Mouse (Mus musculus): ENCODE measurements around the gene Mtrex. TPM values are rescaled to one million over a fixed set of nuclear protein-coding genes. Genes with fewer than 3 reads are reported as not detected.
A peak's percentile ranks its signal among the peaks of the same experiment; 100 is the strongest.

The Mtrex gene
- 83.4 and 90.4 TPM in 2 replicates for polyA plus RNA-seq (2016; fragmentation: Nextera tagmentation; extraction: Ambion mirVana)

DNA sequence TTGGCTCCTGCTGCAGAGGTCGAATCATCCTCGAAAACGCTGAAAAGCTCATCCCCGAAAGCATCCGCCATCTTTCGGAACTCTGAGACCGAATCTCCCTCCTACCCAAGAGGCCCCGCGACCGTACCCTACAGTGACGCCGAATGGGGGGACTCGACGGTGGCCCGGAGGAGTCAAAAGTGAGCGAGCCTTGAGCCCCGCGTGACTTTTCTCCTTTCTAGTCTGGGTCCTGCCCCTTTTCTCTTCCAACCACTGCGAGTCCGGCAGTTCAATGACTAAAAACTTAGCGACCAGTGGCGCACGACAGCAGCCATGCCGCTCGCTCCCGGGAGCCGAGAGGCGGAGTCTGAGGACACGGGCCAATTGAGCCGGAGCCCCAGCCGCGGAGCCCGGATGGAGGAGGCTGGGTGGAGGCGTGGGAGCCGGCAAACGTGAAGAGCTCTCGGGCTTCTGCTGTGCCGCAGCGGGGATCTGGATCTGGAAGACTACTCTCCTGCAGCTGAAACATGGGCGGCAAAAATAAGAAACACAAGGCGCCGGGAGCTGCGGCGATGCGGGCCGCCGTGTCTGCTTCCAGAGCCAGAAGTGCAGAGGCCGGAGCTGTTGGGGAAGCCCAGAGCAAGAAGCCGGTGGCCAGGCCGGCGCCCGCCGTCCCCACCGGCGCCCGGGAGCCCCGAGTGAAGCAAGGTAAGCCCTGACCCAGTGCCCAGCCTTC lies at the start of gene Mtrex, which contains the start of gene Dhx29:
TSS of gene Mtrex (minus strand) at position 112 of the 715 bp plus-strand sequence.
TSS of gene Dhx29 (plus strand) at position 168 of the 715 bp plus-strand sequence.
- peak; percentile 100 for ATAC-seq (ENCODE audit: low FRiP score)
- no peaks in the 10 kb centered on the region for H3K27me3 ChIP-seq
- peaks cover 19% of the 10 kb centered on the region for H3K4me1 ChIP-seq
- H3K4me3 ChIP-seq: peak within 1 kb of the TSS; percentile 84
- peak within 1 kb of the TSS; percentile 75 for H3K4me2 ChIP-seq (replicated peaks)
- peaks cover 9% of the 10 kb centered on the region for H3K36me3 ChIP-seq
- WGBS: under 1% methylated on average over 57 of the region's 57 CpGs
- no peaks in the 10 kb centered on the region for H3K9me3 ChIP-seq (replicated peaks)
- peak within 1 kb of the TSS; percentile 82 for H3K27ac ChIP-seq
- peak within 1 kb of the TSS; percentile 83 for H3K9ac ChIP-seq

DNA sequence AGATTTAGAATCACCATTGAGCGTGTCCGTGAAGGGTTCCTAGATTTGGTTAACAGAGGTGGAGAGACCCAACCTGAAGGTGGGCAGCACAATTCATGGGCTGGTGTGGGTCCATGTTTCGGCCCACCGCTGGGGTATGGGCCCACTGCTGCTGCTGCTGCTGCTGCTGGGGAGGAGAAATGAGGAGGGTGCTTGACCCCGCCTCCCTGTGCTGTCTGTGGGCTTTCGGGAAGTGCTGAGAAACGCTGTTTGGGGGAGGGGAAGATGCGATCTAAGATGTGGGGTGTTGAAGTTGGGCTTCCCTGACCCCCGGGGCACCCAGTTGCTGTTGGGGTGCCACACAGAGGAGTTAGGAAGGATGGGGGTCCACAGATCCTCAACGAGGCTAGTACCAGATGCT lies 49.5 kb upstream of the Mtrex start:
- 42% methylated on average over 10 of the region's 10 CpGs for WGBS
- Histone ChIP-seq H3K4me3 (no peak overlapping the region), H3K9ac (no peak overlapping the region), H3K4me1 (no peaks in the 10 kb centered on the region), H3K9me3 (replicated peaks) (no peaks in the 10 kb centered on the region), H3K4me2 (replicated peaks) (no peak overlapping the region), H3K27ac (no peak overlapping the region), H3K27me3 (peaks cover 23% of the 10 kb centered on the region), H3K36me3 (no peaks in the 10 kb centered on the region)
- ATAC-seq (ENCODE audit: low FRiP score): no peak

GRCm38 (mm10) chr13:112967267-112967666 lies 40.1 kb upstream of the Mtrex start:
- 92% methylated on average over 5 of the region's 5 CpGs for WGBS
- ATAC-seq (ENCODE audit: low FRiP score): no peak
- no peaks in the 10 kb centered on the region for H3K9me3 ChIP-seq (replicated peaks)
- peaks cover 65% of the 10 kb centered on the region for H3K36me3 ChIP-seq
- H3K27me3 ChIP-seq: no peaks in the 10 kb centered on the region
- H3K27ac ChIP-seq: no peak overlapping the region
- H3K4me2 ChIP-seq (replicated peaks): no peak overlapping the region
- H3K4me1 ChIP-seq: no peaks in the 10 kb centered on the region
- no peak overlapping the region for H3K4me3 ChIP-seq
- H3K9ac ChIP-seq: no peak overlapping the region

DNA sequence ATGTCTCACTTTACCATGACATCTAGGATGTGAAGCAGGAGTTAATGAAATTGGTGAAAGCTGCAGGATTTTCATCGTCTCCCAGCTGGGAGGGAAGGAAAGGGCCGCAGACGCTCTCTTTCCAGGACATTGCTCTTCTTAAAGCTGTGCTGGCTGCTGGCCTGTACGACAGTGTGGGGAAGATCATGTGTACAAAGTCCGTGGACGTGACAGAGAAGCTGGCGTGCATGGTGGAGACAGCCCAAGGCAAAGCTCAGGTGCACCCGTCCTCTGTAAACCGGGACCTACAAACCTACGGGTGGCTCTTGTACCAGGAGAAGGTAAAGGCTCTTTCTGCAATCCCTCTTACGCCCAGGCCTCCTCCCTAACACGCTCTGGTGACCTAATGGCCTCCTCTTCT lies 37.2 kb upstream of the Mtrex start:
- Histone ChIP-seq H3K36me3 (peaks cover 71% of the 10 kb centered on the region), H3K27ac (no peak overlapping the region), H3K4me3 (no peak overlapping the region), H3K27me3 (no peaks in the 10 kb centered on the region), H3K4me1 (no peaks in the 10 kb centered on the region), H3K4me2 (replicated peaks) (no peak overlapping the region), H3K9me3 (replicated peaks) (no peaks in the 10 kb centered on the region), H3K9ac (no peak overlapping the region)
- WGBS: 92% methylated on average over 12 of the region's 12 CpGs
- no peak for ATAC-seq (ENCODE audit: low FRiP score)

- Histone ChIP-seq H3K27ac (no peak overlapping the region), H3K9me3 (replicated peaks) (no peaks in the 10 kb centered on the region), H3K4me3 (no peak overlapping the region), H3K9ac (no peak overlapping the region), H3K4me1 (no peaks in the 10 kb centered on the region), H3K27me3 (no peaks in the 10 kb centered on the region), H3K4me2 (replicated peaks) (no peak overlapping the region), H3K36me3 (peaks cover 71% of the 10 kb centered on the region)
- 87% methylated on average over 5 of the region's 5 CpGs for WGBS
- no peak for ATAC-seq (ENCODE audit: low FRiP score)
These were observed 35.9 kb upstream of the Mtrex start for GRCm38 (mm10) chr13:112963081-112963480.

- 92% methylated on average over 8 of the region's 8 CpGs for WGBS
- no peak overlapping the region for H3K9ac ChIP-seq
- peaks cover 82% of the 10 kb centered on the region for H3K36me3 ChIP-seq
- ATAC-seq (ENCODE audit: low FRiP score): no peak
- H3K4me1 ChIP-seq: no peaks in the 10 kb centered on the region
- no peak overlapping the region for H3K4me2 ChIP-seq (replicated peaks)
- H3K4me3 ChIP-seq: no peak overlapping the region
- H3K27me3 ChIP-seq: no peaks in the 10 kb centered on the region
- no peak overlapping the region for H3K27ac ChIP-seq
- no peaks in the 10 kb centered on the region for H3K9me3 ChIP-seq (replicated peaks)
These were observed 26.9 kb upstream of the Mtrex start for GRCm38 (mm10) chr13:112954067-112954466.

DNA sequence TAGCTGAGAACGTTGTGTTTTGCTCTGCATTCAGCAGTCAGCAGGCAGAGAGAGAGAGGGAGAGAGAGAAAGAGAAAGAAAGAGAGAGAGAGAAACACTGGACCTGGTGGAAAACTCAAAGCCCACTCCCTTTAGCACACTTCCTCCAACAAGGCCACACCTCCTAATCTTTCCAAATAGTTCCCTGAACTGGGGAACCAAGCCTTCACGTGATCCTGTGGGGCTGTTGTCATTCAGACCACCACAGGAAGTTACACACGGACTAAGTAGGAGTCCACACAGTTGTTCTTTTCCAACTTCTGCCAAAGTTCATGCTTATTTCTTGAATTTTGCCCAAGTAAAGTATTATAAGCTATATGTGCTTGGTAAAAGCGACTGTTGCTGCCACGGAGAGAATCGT lies 18.7 kb upstream of the Mtrex start:
- Histone ChIP-seq H3K27ac (no peak overlapping the region), H3K4me2 (replicated peaks) (no peak overlapping the region), H3K27me3 (no peaks in the 10 kb centered on the region), H3K36me3 (peaks cover 83% of the 10 kb centered on the region), H3K9ac (no peak overlapping the region), H3K4me1 (no peaks in the 10 kb centered on the region), H3K4me3 (no peak overlapping the region), H3K9me3 (replicated peaks) (no peaks in the 10 kb centered on the region)
- no peak for ATAC-seq (ENCODE audit: low FRiP score)
- 92% methylated on average over 6 of the region's 6 CpGs for whole genome bisulfite sequencing

DNA sequence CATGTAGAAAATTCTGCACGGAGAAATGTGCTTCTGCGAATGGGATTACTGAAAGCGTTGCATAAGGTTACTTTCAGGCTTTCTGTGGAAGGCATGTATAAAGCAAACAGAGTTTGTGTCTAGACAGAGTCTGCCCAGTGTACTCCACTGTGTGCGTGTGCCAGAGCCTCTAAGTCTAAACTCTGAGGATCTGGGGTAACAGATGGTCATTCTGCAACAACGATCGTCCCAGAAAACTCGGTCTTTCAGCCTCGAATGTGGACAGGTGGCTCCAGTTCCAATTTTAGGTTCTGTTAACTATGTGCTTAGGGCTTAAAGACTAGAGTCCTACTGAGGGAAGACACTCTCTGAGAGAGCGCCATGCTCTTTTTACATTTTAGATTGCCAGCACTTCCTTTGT lies 18.1 kb upstream of the Mtrex start:
- no peaks in the 10 kb centered on the region for H3K9me3 ChIP-seq (replicated peaks)
- WGBS: 96% methylated on average over 9 of the region's 9 CpGs
- peaks cover 79% of the 10 kb centered on the region for H3K36me3 ChIP-seq
- no peak overlapping the region for H3K4me3 ChIP-seq
- no peak overlapping the region for H3K9ac ChIP-seq
- no peaks in the 10 kb centered on the region for H3K4me1 ChIP-seq
- no peak overlapping the region for H3K4me2 ChIP-seq (replicated peaks)
- H3K27ac ChIP-seq: no peak overlapping the region
- no peak for ATAC-seq (ENCODE audit: low FRiP score)
- H3K27me3 ChIP-seq: no peaks in the 10 kb centered on the region

DNA sequence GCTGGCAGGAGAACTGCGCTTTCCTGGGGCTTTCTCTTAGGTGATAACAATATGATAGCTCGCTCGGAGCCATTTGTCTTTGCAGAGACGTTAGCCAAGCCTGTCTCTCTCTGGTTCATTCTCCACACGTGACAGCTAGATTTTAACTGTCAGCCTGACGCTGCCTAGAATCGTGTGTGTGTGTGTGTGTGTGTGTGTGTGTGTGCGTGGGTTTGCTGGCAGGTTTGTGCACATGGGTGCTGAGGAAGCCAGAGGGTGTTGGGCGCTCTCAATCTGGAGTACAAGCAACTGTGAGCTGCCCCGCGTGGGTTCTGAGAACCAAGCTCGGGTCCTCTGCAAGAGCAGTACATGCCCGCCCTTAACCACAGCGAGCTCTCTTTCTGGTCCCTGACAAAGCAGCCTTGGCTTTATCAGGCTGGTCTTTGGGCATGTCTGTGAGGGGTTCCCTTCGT lies 14.7 kb upstream of the Mtrex start:
- H3K4me1 ChIP-seq: no peaks in the 10 kb centered on the region
- ATAC-seq (ENCODE audit: low FRiP score): no peak
- no peaks in the 10 kb centered on the region for H3K27me3 ChIP-seq
- H3K27ac ChIP-seq: no peak overlapping the region
- no peak overlapping the region for H3K4me2 ChIP-seq (replicated peaks)
- H3K9me3 ChIP-seq (replicated peaks): no peaks in the 10 kb centered on the region
- peaks cover 77% of the 10 kb centered on the region for H3K36me3 ChIP-seq
- H3K9ac ChIP-seq: no peak overlapping the region
- 75% methylated on average over 15 of the region's 15 CpGs for WGBS
- H3K4me3 ChIP-seq: no peak overlapping the region

- 95% methylated on average over 8 of the region's 8 CpGs for WGBS
- no peak for ATAC-seq (ENCODE audit: low FRiP score)
- Histone ChIP-seq H3K36me3 (peaks cover 62% of the 10 kb centered on the region), H3K4me2 (replicated peaks) (no peak overlapping the region), H3K27me3 (no peaks in the 10 kb centered on the region), H3K9ac (no peak overlapping the region), H3K4me1 (no peaks in the 10 kb centered on the region), H3K27ac (no peak overlapping the region), H3K9me3 (replicated peaks) (no peaks in the 10 kb centered on the region), H3K4me3 (no peak overlapping the region)
These were observed 10.9 kb upstream of the Mtrex start for GRCm38 (mm10) chr13:112938130-112938529.

- Histone ChIP-seq H3K9me3 (replicated peaks) (no peaks in the 10 kb centered on the region), H3K4me1 (peaks cover 19% of the 10 kb centered on the region), H3K9ac (peak overlapping the region; percentile 83), H3K36me3 (peaks cover 16% of the 10 kb centered on the region), H3K4me3 (peak overlapping the region; percentile 84), H3K27me3 (no peaks in the 10 kb centered on the region), H3K27ac (peak overlapping the region; percentile 82), H3K4me2 (replicated peaks) (peak overlapping the region; percentile 75)
- no peak for ATAC-seq (ENCODE audit: low FRiP score)
- WGBS: 7% methylated on average over 8 of the region's 8 CpGs
These were observed 955 bp upstream of the Mtrex start for GRCm38 (mm10) chr13:112928038-112928668.

DNA sequence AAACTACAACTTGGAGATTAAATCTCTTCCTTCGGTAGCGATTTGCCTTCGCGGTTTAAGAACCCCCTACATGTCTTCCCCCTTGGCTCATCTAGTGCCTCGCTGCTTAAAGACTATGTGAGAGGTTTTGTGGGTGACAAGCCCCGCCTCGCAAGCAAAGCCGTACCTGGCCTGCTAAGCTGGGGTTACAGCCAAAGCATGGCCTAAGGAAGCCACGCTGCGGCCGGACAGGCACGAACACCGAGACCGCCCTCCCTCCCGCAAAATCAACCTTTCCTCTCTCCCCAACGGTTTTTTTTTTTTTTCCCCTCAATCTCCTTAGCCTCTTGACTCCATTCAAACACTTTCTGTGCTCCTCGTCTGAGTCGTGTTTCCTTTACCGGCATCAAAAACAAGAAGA lies 402 bp downstream of the Mtrex start:
- Histone ChIP-seq H3K4me3 (peak overlapping the region; percentile 84), H3K9me3 (replicated peaks) (no peaks in the 10 kb centered on the region), H3K36me3 (peaks cover 5% of the 10 kb centered on the region; the same call in 1 of the 2 replicates), H3K27me3 (no peaks in the 10 kb centered on the region), H3K4me1 (peaks cover 19% of the 10 kb centered on the region), H3K4me2 (replicated peaks) (peak overlapping the region; percentile 58), H3K9ac (peak overlapping the region; percentile 83), H3K27ac (peak overlapping the region; percentile 82)
- under 1% methylated on average over 19 of the region's 19 CpGs for WGBS
- peak; percentile 23; the same call in 1 of the 2 replicates for ATAC-seq (ENCODE audit: low FRiP score)

All from hindbrain, embryonic 12.5 days (tissue).